Mouse (Mus musculus) retina, embryonic 14.5 days (tissue): ENCODE measurements around the gene Casq2.
"Not testable (repeated sequence)": the region's sequence is repeated elsewhere in the genome, so short reads cannot be mapped to it uniquely, and the experiment has no call there.

Experiments
- DNase-seq: peaks from one replicate; pipeline ENCODE4 v3.0.0-alpha.2; 2015; ENCODE audit warnings: low spot score

Casq2 gene

GRCm38 (mm10) chr3:102135389-102136113 lies 49.3 kb downstream of the Casq2 start:
- DNase-seq: no peak

- no peak for DNase-seq
Observed at GRCm38 (mm10) chr3:102137158-102137557, 50.9 kb downstream of the Casq2 start.

- no peak for DNase-seq
Observed at GRCm38 (mm10) chr3:102138899-102139298, 52.7 kb downstream of the Casq2 start.

GRCm38 (mm10) chr3:102140606-102141005 lies 54.4 kb downstream of the Casq2 start:
- DNase-seq: no peak

- no peak for DNase-seq
Observed at GRCm38 (mm10) chr3:102141451-102141850, 55.2 kb downstream of the Casq2 start.

GRCm38 (mm10) chr3:102141893-102142292 lies 55.7 kb downstream of the Casq2 start:
- DNase-seq: no peak

- no peak for DNase-seq
Observed at GRCm38 (mm10) chr3:102142947-102143346, 56.7 kb downstream of the Casq2 start.

GRCm38 (mm10) chr3:102143536-102143935 lies 57.3 kb downstream of the Casq2 start:
- DNase-seq: no peak

GRCm38 (mm10) chr3:102144401-102144800 lies 58.2 kb downstream of the Casq2 start:
- DNase-seq: no peak

GRCm38 (mm10) chr3:102145645-102146386 lies 59.6 kb downstream of the Casq2 start:
- peak; percentile 63 for DNase-seq

GRCm38 (mm10) chr3:102146428-102146827 lies 60.2 kb downstream of the Casq2 start:
- DNase-seq: no peak

- DNase-seq: peak; percentile 56
Observed at GRCm38 (mm10) chr3:102147189-102147588, 61.0 kb downstream of the Casq2 start.

- no peak for DNase-seq
Observed at GRCm38 (mm10) chr3:102149941-102150340, 63.7 kb downstream of the Casq2 start.

GRCm38 (mm10) chr3:102151850-102152249 lies 65.6 kb downstream of the Casq2 start:
- DNase-seq: no peak

- no peak for DNase-seq
Observed at GRCm38 (mm10) chr3:102152471-102152870, 66.3 kb downstream of the Casq2 start.

- DNase-seq: no peak
Observed at GRCm38 (mm10) chr3:102152872-102153271, 66.7 kb downstream of the Casq2 start.

- no peak for DNase-seq
Observed at GRCm38 (mm10) chr3:102154107-102154506, 67.9 kb downstream of the Casq2 start.

GRCm38 (mm10) chr3:102156737-102157136 lies 70.5 kb downstream of the Casq2 start:
- no peak for DNase-seq

- no peak for DNase-seq
Observed at GRCm38 (mm10) chr3:102157652-102158051, 71.4 kb downstream of the Casq2 start.

- no peak for DNase-seq
Observed at GRCm38 (mm10) chr3:102158759-102159422, 72.7 kb downstream of the Casq2 start.

GRCm38 (mm10) chr3:102159423-102160325 lies 73.5 kb downstream of the Casq2 start:
- no peak for DNase-seq

- DNase-seq: not testable (repeated sequence)
Observed at GRCm38 (mm10) chr3:102163861-102164260, 77.6 kb downstream of the Casq2 start.
